Mouse (Mus musculus) left cerebral cortex, postnatal 14 days (tissue): ENCODE measurements at regions not wholly inside any gene's neighbourhood (a gene's known extent, or its start where the extent isn't known, plus 50 kb on each side); places are given as distances from the start of the nearest gene placed in this dataset.

ENCODE experiments used
- DNase-seq, 2 experiments: peaks; one replicate each; pipeline ENCODE4 v3.0.0; 2021 to 2022; ENCODE audit warnings: low spot score in 2 of 2, mixed read lengths in 1 of 2
- intact Hi-C: fragments of 180-260 bp; cut with DNase I; formaldehyde crosslinking; loops from one replicate; pipeline ENCODE4 v1.15.1; 2025

GRCm38 (mm10) chr3:156214823-156215222 is 346.8 kb upstream of the Negr1 start:
- DNase-seq, result no peak
- intact Hi-C loops, result no loop called here

DNA sequence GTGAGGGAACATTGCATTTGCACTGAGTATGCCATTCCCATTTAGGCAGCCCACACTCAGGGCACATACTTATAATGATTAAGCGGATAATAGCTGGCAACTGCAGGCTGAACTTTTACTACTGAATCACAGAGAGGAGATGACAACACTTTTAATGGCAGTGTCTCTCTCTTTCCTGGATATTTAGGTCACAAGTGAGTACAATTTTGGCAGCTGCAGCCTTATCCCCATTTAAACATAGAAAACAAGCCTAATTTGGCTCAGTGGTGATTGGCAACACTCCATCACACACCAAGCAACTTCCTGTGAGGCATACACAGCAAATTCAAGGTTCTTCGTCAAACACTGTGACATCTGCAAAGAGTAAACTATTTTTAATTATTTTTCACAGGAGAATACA is 329.5 kb upstream of the Negr1 start:
- peak; percentile 3 to 4 for DNase-seq
- intact Hi-C loops, result no loop called here

GRCm38 (mm10) chr3:156235955-156236354 is 325.6 kb upstream of the Negr1 start:
- intact Hi-C loops, result no loop called here
- DNase-seq, result no peak

GRCm38 (mm10) chr3:156252256-156252861 is 309.2 kb upstream of the Negr1 start:
- intact Hi-C loops, result no loop called here
- no peak for DNase-seq

DNA sequence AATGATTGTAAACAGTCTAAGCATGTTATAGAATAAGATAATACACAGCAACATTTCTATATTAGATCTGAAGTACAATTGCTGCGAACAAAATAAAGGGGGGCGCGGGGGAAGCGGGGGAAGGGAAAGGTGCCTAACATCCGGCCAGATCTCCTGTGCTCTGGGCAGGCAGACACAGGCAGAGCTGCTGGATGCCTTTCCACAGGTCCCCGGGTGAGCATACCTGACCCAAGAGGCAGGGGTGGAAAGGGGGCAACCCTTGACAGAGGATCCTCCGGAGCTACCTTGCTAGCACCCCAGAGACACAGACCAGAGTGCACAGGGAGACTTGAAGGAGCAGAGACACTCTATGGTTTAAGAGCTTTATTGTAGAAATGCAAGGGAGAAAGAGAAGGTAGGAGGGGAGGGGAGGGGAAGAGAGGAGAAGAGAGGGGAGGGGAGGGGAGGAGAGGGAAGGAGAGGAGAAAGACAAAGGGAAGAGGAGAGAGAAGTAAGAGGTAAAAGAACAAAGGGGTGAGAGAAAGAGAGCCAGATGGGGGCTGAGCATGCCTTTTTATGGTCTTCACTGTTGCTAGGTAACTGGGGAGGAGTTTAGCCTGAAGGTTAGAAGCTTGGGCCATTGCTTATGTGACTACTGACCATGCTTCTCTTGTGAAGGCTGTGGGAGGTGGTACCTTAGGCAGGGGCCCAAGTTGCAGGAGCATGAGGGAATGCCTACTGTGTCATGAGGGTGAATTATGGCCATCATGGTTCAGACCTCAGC is 308.2 kb upstream of the Negr1 start:
- intact Hi-C loops, result no loop called here
- DNase-seq, result no peak

DNA sequence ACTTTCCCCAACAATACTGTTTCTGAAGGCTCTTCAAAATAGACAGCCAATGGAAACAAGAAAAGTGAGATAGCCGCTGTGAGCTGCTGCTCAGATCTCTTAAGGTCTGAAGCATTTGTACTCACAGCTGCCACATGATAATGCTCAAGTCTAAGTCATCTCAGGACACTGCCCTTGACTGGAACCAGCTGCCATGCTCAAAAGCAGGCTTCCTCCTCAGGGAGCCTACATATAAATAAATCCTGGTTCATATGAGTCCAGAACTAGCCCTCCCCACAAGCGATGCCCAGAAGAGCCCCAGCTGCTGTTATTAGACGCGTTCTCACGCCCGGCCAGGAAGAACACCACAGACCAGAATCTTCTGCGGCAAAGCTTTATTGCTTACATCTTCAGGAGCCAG is 304.9 kb upstream of the Negr1 start:
- intact Hi-C loops, result no loop called here
- DNase-seq, result no peak

GRCm38 (mm10) chr3:156264654-156265053 is 296.9 kb upstream of the Negr1 start:
- DNase-seq, result no peak
- intact Hi-C loops, result no loop called here

DNA sequence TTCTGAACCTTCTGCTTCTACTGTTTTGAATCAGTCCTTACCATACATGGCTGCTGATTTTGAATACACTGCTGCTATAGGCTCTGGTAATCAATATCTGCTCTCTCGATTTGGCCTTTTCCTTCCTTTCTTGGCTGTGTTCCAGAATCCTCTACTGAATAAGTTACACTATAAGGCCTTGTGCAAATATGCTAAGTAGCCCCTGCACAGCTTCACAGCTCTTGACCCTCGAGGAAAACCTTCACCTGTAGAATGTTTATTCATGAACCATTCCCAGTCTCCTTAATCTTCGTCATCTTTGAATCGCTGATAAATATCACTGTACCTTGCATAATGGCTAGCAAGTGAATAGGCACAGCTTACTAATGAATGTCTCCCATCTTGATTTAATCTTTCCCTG is 293.9 kb upstream of the Negr1 start:
- no peak for DNase-seq
- intact Hi-C loops, result no loop called here

DNA sequence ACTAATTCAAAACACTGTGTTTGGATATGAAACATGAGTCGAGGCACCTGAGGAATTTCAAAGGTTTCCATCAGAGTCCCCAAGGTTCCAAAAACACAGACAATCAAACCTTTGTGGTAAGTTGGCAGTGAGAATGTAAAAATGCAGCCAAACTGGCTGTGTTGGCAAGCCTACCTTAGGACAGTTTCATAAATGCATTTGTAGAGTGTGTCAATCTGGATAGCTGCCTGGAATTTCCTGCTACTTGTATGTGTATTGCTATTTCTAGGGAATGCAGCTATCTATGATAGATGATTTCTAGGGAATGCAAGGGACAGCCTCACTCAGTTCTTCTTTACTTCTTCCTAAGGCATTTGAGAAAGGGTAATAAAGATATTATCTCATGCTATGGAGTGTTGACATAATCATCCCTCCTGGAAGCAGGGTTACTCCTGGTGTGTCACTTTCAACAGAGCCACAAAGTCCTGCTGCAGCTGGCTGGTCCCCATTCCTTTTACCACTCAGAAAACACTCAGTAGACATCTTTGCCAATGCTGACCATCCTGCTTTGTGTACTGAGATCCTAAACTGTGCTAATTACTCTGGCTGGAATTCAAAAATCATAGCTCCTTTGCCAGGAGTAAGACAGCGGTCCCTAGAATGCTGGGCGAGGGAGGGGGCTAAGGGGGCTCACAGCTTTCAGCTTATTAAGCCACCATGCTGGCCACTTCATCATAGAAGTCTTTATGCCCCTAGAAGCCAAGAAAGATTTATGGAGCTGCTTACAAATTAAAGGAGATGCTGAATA is 261.4 kb upstream of the Negr1 start:
- DNase-seq, result peak; percentile 30 to 36
- intact Hi-C loops, result loop anchor here (2.0 kb wide), 1 partner anchor 259 kb away; no protein-coding TSS in a partner anchor

DNA sequence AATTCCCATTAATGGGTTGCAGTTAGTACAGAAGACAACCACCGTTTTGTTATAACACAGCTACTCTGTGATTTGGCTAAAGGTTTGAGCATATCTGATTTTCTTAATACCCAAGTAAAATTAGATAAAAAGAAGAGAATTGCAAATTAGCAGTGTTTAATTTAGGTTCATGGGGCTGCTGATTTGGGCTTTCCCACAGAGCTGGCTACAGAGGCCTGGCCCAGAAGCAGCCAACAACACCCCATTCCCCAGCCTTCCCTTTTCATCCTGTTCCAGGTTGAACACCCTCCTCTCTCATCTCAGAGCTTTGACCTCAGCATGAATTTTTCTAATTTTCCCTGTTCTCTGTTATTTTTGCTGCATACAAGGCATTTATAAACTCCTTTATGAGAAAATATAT is 260.3 kb upstream of the Negr1 start:
- intact Hi-C loops, result loop anchor here (2.0 kb wide), 1 partner anchor 257 kb away; no protein-coding TSS in a partner anchor

GRCm38 (mm10) chr3:156301745-156302144 is 259.8 kb upstream of the Negr1 start:
- no peak for DNase-seq
- intact Hi-C loops, result loop anchor here (2.0 kb wide), 1 partner anchor 257 kb away; no protein-coding TSS in a partner anchor

More for the DNA sequence above, 260.3 kb upstream of the Negr1 start:
- DNase-seq, result no peak

DNA sequence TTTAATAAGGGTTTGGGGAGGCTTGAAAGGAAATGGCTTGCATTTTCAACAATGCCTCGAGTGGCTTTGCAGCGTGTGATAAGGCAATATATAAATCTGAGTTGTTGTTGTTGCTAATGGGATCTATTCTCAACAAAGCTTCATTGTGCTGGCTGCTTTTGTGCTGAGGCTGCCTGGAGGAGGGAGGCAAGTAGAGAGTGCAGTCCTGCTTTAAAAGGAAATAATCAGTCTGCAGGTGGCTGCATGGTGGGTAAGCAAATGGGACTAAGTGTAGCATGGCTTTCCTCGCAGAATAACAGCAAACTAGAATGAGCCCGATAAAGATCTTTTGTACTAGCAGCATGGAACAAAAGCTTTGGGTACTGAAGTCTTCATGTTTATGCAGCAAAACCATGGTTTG is 257.4 kb upstream of the Negr1 start:
- intact Hi-C loops, result no loop called here
- DNase-seq, result no peak

DNA sequence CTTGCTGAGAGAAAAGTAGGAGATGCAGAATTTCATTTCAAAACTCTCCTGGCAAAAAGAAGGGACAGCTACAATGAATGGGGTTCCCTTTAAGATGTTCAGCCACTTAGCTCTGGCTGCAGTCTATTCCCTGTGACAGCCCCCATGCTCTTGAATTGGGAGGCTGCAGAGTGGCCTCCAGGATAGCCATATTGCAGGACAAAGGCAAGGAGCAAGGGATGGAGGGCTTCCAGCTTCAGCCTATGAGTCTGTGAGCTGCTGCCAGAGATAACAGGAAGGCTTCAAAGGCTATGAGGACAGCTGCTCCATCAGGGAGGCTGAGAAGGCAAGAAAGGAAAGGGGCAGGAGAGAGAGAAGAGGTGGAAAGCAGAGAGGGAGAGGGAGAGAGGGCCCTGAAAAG is 256.5 kb upstream of the Negr1 start:
- no peak for DNase-seq
- intact Hi-C loops, result no loop called here

DNA sequence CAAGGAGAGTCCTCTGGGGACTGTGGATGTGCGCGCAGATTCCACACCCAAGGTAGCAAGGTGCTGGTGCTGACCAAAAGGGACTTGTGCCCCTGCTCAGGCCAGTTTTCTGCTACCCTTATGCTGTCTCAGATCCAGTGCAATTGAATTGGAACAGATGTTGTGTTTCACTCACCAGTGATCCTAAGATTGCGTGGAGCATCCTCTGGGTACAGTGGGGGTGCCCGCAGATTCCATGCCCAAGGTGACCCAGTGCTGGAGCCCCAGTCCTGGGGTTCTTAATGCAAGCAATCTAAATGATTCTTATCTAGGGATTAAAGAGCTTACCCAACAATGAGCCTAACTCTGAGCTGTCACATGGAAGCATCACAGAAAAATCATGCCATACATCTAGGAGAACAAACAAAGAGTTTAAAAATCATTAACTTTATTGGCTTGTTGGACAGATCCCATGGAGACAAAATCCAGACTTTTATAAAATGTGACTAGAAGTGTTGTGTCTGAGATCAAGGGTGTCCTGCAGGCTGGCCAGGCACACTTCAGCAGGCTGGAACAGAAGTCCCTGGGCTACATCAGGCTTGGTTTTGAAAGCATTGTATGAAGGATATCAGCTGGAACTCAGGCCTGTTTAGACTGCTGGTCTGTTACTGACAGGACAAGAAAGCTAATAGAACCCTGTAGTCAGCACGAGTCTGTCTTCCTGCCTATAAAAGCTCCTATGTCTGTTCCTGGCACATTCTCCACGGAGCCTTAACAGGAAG is 226.4 kb upstream of the Negr1 start:
- intact Hi-C loops, result no loop called here
- DNase-seq, result no peak

DNA sequence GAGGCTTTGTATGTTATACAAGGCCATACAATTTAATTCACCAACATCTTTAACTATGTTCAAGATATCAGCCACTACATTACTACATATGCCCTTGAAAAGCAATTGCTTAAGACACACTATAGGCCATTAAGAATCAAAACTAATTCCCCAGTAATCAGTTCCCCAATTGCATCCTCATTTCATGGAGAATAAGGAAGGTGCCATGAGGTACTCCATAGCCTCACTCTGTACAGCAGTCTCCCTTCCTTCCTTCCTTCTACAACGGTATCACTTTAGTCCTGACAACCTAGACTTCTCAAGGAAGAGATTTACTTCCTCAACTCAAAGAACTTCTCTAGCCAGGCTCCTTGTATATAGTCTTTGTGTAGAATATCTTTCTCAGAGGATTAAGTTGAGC is 220.1 kb upstream of the Negr1 start:
- intact Hi-C loops, result no loop called here
- DNase-seq, result no peak

- intact Hi-C loops, result no loop called here
- DNase-seq, result no peak
Observed at GRCm38 (mm10) chr3:156351727-156352126, 209.9 kb upstream of the Negr1 start.

- DNase-seq, result no peak
- intact Hi-C loops, result no loop called here
Observed at GRCm38 (mm10) chr3:156353430-156353829, 208.2 kb upstream of the Negr1 start.

DNA sequence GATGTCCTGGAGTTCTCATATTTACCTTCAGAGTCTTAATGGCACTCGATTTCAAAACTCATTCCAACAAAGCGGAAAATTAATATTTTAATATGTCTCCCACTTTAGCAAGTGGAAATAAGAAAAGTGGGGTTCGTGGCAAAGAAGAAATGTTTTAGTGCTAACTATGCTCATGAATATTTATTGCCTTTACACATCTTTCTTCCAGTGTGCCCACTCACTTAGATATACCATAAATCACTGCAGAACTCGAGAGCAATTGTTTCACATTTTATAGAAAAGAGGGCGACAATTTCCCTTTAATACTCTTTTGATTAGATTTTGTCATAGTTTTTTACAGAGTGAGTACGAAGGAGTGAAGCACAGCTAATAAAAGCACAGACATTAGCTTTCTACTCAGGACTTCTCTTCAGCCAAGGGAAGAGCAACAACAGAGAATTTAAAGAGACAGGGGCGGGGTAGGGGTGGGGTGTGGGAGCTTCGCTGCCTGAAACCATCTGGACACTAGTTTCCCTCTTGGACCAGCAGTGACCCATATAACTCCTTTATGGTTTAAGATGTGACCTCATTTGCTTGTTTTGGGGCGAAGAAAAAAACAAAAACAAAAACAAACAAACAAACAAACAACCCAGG is 207.6 kb upstream of the Negr1 start:
- intact Hi-C loops, result no loop called here

DNA sequence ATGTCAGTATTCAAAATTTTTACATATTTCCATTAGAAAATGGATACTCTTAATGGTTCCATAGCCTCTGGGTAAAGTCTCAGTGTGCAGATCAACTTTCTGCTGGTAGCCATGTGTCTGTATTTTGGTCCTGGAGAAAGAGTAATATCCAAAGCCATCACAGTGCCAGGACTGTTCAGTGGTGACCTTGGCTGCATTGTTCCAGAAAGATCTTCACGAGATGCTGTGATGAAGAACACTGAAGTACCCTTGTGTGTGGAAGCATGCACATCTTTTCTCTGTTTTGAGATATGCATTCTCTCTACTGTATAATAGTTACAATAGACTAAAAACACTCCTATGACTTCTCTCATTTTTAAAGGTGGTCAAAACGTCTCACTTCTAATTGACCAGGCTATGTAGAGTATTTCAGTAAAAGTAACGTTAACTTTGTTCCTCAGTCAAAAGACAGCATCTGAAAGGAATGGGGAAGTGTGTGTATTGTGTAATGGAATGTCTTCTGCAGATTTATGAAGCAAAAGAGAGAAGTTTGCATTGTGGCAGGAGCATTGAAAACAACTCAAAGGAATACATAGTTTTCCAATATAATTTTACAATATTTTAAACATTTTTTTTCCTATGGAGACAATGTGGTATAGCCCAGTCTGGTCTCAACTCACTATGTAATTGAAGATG is 192.8 kb upstream of the Negr1 start:
- DNase-seq, result no peak
- intact Hi-C loops, result no loop called here

More for the DNA sequence above, 207.6 kb upstream of the Negr1 start:
- DNase-seq, result no peak
